Mouse (Mus musculus): ENCODE data around the gene Hnrnpr. TPM values are rescaled to one million over a fixed set of nuclear protein-coding genes. Genes with fewer than 3 reads are reported as not detected.

Hnrnpr gene
- polyA plus RNA-seq, 1 experiment from 2014 or later: 121 TPM

DNA sequence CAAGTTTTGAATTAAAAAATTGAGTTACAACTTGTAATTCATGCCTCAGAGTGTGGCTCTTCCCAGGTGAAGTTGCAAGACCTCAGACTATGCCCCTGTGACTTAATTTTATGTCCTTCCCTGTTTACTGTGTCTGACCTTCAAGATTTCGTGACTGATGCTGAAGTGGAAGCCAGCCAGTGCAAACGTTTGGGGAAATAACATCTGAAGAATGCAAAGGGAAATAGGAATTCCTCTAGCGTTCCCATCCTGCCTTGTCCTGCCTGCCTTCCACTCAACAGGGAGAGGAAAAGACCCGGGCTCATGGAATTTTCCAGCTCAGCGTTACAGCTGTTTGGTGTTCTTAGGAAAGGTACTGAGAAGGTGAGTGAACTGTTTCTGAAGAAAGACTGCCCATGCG is 46.3 kb downstream of the Hnrnpr start:
- H3K4me2 ChIP-seq (ENCODE audit: low read depth, low read length): no peak overlapping the region
- no peak overlapping the region for H3K9ac ChIP-seq (ENCODE audit: low read length)
- no peaks in the 10 kb centered on the region for H3K27me3 ChIP-seq (ENCODE audit: control insufficient read depth, insufficient read depth, low read length)
- H3K4me1 ChIP-seq (ENCODE audit: control insufficient read depth, insufficient read depth, low read length): no peaks in the 10 kb centered on the region
- no peak overlapping the region for H3K27ac ChIP-seq (ENCODE audit: low read length)
- no peak for ATAC-seq (ENCODE audit: insufficient read depth, low FRiP score)
- peaks cover 14% of the 10 kb centered on the region for H3K36me3 ChIP-seq (ENCODE audit: control insufficient read depth, insufficient read depth, low read length)
- H3K4me3 ChIP-seq (replicated peaks; ENCODE audit: low read length): no peak overlapping the region
- 66% methylated on average over 6 of the region's 6 CpGs for WGBS
- H3K9me3 ChIP-seq (replicated peaks; ENCODE audit: control insufficient read depth, low read length): no peaks in the 10 kb centered on the region

DNA sequence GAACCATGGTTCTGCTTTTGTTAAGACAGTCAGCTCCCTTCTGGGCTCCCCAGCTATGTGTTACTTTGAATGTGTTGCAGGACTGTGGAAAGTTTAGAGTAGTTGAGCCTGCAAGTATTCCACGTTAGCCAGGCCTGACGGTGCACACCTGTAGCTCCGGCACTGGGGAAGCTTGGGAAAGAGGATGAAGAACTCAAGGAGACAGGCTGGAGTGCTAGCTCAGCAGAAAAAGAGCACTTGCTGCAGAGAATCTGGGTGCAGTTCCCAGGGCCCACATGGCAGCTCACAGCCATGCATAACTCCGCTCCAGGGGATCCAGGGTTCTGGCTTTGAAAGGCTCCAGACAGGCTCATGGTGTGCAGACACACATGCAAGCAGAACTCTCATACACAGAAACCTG is 46.7 kb downstream of the Hnrnpr start:
- Histone ChIP-seq H3K4me2 (ENCODE audit: low read depth, low read length) (no peak overlapping the region), H3K4me3 (replicated peaks; ENCODE audit: low read length) (no peak overlapping the region), H3K9me3 (replicated peaks; ENCODE audit: control insufficient read depth, low read length) (no peaks in the 10 kb centered on the region), H3K9ac (ENCODE audit: low read length) (no peak overlapping the region), H3K36me3 (ENCODE audit: control insufficient read depth, insufficient read depth, low read length) (peaks cover 14% of the 10 kb centered on the region), H3K27ac (ENCODE audit: low read length) (no peak overlapping the region), H3K4me1 (ENCODE audit: control insufficient read depth, insufficient read depth, low read length) (no peaks in the 10 kb centered on the region), H3K27me3 (ENCODE audit: control insufficient read depth, insufficient read depth, low read length) (no peaks in the 10 kb centered on the region)
- ATAC-seq (ENCODE audit: insufficient read depth, low FRiP score): no peak
- 84% methylated on average over 4 of the region's 4 CpGs for WGBS

GRCm38 (mm10) chr4:136367856-136368255 is 57.1 kb downstream of the Hnrnpr start:
- Histone ChIP-seq H3K4me2 (ENCODE audit: low read depth, low read length) (no peak overlapping the region), H3K4me3 (replicated peaks; ENCODE audit: low read length) (no peak overlapping the region), H3K9ac (ENCODE audit: low read length) (no peak overlapping the region), H3K27ac (ENCODE audit: low read length) (no peak overlapping the region), H3K36me3 (ENCODE audit: control insufficient read depth, insufficient read depth, low read length) (no peaks in the 10 kb centered on the region), H3K9me3 (replicated peaks; ENCODE audit: control insufficient read depth, low read length) (no peaks in the 10 kb centered on the region), H3K4me1 (ENCODE audit: control insufficient read depth, insufficient read depth, low read length) (no peaks in the 10 kb centered on the region), H3K27me3 (ENCODE audit: control insufficient read depth, insufficient read depth, low read length) (no peaks in the 10 kb centered on the region)
- ATAC-seq (ENCODE audit: insufficient read depth, low FRiP score): no peak
- WGBS: 56% methylated on average over 4 of the region's 4 CpGs

DNA sequence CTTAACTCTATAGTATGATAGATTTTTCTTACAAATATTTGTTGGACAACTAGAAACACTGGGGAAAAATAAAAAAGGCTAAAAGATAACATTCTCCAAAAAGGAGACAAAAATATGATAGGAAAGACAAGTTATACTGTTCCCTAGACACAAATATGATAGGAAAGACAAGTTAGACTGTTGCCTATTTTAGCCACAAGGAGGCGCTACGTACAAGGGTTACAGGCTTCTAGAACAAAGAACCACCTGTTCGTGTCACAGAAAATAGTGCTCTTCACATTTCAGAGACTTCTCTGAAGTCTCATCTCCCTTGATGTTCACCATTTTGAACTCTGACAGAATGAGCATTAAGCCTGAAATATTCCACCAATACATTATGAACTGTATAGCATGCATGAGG is 59.0 kb downstream of the Hnrnpr start:
- ATAC-seq (ENCODE audit: insufficient read depth, low FRiP score): no peak
- Histone ChIP-seq H3K4me1 (ENCODE audit: control insufficient read depth, insufficient read depth, low read length) (no peaks in the 10 kb centered on the region), H3K4me2 (ENCODE audit: low read depth, low read length) (no peak overlapping the region), H3K9ac (ENCODE audit: low read length) (no peak overlapping the region), H3K27me3 (ENCODE audit: control insufficient read depth, insufficient read depth, low read length) (no peaks in the 10 kb centered on the region), H3K9me3 (replicated peaks; ENCODE audit: control insufficient read depth, low read length) (no peaks in the 10 kb centered on the region), H3K27ac (ENCODE audit: low read length) (no peak overlapping the region), H3K36me3 (ENCODE audit: control insufficient read depth, insufficient read depth, low read length) (no peaks in the 10 kb centered on the region), H3K4me3 (replicated peaks; ENCODE audit: low read length) (no peak overlapping the region)
- WGBS: 3% methylated on average over 3 of the region's 3 CpGs

GRCm38 (mm10) chr4:136373494-136374181 is 62.9 kb downstream of the Hnrnpr start:
- H3K4me2 ChIP-seq (ENCODE audit: low read depth, low read length): no peak overlapping the region
- no peak for ATAC-seq (ENCODE audit: insufficient read depth, low FRiP score)
- no peak overlapping the region for H3K27ac ChIP-seq (ENCODE audit: low read length)
- H3K4me1 ChIP-seq (ENCODE audit: control insufficient read depth, insufficient read depth, low read length): no peaks in the 10 kb centered on the region
- no peak overlapping the region for H3K4me3 ChIP-seq (replicated peaks; ENCODE audit: low read length)
- H3K36me3 ChIP-seq (ENCODE audit: control insufficient read depth, insufficient read depth, low read length): no peaks in the 10 kb centered on the region
- WGBS: 52% methylated on average over 14 of the region's 14 CpGs
- no peak overlapping the region for H3K9ac ChIP-seq (ENCODE audit: low read length)
- no peaks in the 10 kb centered on the region for H3K27me3 ChIP-seq (ENCODE audit: control insufficient read depth, insufficient read depth, low read length)
- no peaks in the 10 kb centered on the region for H3K9me3 ChIP-seq (replicated peaks; ENCODE audit: control insufficient read depth, low read length)

DNA sequence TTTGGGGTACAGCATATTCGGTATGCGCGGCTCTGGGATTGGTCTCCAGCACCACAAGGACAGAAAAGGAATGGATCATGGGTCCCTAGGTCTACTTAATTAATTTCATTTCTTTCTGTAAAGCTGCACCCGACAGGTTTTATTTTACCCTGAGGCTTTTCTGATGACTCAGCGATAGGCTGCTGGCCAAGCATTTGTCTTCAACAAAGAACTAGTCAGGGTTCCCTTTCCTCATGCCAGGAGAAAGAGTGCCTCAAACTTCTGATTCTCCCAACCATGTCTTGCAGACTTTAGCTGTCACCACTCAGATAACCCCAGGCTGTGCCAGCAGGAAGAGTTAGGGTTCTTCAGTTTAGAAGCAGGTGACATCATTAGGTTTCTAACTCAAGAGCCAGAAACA is 66.3 kb downstream of the Hnrnpr start:
- WGBS: 77% methylated on average over 5 of the region's 5 CpGs
- H3K36me3 ChIP-seq (ENCODE audit: control insufficient read depth, insufficient read depth, low read length): no peaks in the 10 kb centered on the region
- no peaks in the 10 kb centered on the region for H3K9me3 ChIP-seq (replicated peaks; ENCODE audit: control insufficient read depth, low read length)
- no peaks in the 10 kb centered on the region for H3K27me3 ChIP-seq (ENCODE audit: control insufficient read depth, insufficient read depth, low read length)
- no peak for ATAC-seq (ENCODE audit: insufficient read depth, low FRiP score)
- no peak overlapping the region for H3K4me2 ChIP-seq (ENCODE audit: low read depth, low read length)
- H3K4me3 ChIP-seq (replicated peaks; ENCODE audit: low read length): no peak overlapping the region
- no peaks in the 10 kb centered on the region for H3K4me1 ChIP-seq (ENCODE audit: control insufficient read depth, insufficient read depth, low read length)
- H3K27ac ChIP-seq (ENCODE audit: low read length): no peak overlapping the region
- no peak overlapping the region for H3K9ac ChIP-seq (ENCODE audit: low read length)

DNA sequence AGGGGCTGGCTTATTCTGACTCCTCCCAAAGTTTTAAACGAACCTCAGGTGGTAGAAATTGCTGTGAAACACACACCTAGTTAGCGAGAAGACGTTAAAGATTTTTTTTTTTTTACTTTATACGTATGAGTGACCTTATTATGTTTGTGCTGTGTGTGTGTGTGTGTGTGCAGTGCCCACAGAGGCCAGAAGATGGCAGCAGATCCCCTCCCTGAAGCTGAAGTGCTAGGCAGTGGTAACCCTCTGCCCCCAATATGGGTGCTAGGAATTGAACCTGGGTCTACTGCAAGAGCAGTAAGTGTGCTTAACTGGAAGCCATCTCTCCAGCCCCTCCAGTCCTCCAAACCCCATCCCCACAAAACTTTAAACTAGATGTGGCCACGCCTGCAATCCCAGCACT is 72.3 kb downstream of the Hnrnpr start:
- WGBS: 81% methylated on average over 5 of the region's 5 CpGs
- Histone ChIP-seq H3K27ac (ENCODE audit: low read length) (no peak overlapping the region), H3K4me3 (replicated peaks; ENCODE audit: low read length) (no peak overlapping the region), H3K9me3 (replicated peaks; ENCODE audit: control insufficient read depth, low read length) (no peaks in the 10 kb centered on the region), H3K27me3 (ENCODE audit: control insufficient read depth, insufficient read depth, low read length) (no peaks in the 10 kb centered on the region), H3K4me1 (ENCODE audit: control insufficient read depth, insufficient read depth, low read length) (no peaks in the 10 kb centered on the region), H3K36me3 (ENCODE audit: control insufficient read depth, insufficient read depth, low read length) (no peaks in the 10 kb centered on the region), H3K4me2 (ENCODE audit: low read depth, low read length) (no peak overlapping the region), H3K9ac (ENCODE audit: low read length) (no peak overlapping the region)
- ATAC-seq (ENCODE audit: insufficient read depth, low FRiP score): no peak

DNA sequence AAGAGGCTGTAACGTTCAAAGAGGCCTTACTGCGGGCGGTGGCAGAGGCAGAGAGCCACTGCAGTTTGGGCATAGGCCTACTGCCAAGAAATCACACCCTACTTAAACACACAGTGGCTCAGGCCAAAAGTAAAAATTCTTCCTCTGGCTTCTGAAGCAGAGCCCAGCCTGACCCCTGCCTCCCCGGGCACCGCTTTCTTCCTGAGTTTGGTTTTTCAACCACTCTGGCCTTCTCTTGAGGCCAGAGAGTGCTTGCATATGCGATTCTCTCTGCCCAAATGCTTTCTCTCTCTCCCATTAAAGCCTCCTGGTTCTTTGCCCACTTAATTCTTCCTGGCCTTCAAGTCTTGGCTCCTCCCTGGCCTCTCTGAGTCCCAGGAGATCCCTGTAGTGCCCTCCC is 73.1 kb downstream of the Hnrnpr start:
- Histone ChIP-seq H3K27ac (ENCODE audit: low read length) (no peak overlapping the region), H3K4me3 (replicated peaks; ENCODE audit: low read length) (no peak overlapping the region), H3K9ac (ENCODE audit: low read length) (no peak overlapping the region), H3K9me3 (replicated peaks; ENCODE audit: control insufficient read depth, low read length) (no peaks in the 10 kb centered on the region), H3K36me3 (ENCODE audit: control insufficient read depth, insufficient read depth, low read length) (no peaks in the 10 kb centered on the region), H3K27me3 (ENCODE audit: control insufficient read depth, insufficient read depth, low read length) (no peaks in the 10 kb centered on the region), H3K4me2 (ENCODE audit: low read depth, low read length) (no peak overlapping the region), H3K4me1 (ENCODE audit: control insufficient read depth, insufficient read depth, low read length) (no peaks in the 10 kb centered on the region)
- WGBS: 81% methylated on average over 6 of the region's 6 CpGs
- ATAC-seq (ENCODE audit: insufficient read depth, low FRiP score): no peak

- H3K36me3 ChIP-seq (ENCODE audit: control insufficient read depth, insufficient read depth, low read length): no peaks in the 10 kb centered on the region
- no peak for ATAC-seq (ENCODE audit: insufficient read depth, low FRiP score)
- no peak overlapping the region for H3K4me3 ChIP-seq (replicated peaks; ENCODE audit: low read length)
- WGBS: 52% methylated on average over 11 of the region's 11 CpGs
- no peaks in the 10 kb centered on the region for H3K9me3 ChIP-seq (replicated peaks; ENCODE audit: control insufficient read depth, low read length)
- H3K9ac ChIP-seq (ENCODE audit: low read length): no peak overlapping the region
- H3K4me2 ChIP-seq (ENCODE audit: low read depth, low read length): no peak overlapping the region
- H3K27me3 ChIP-seq (ENCODE audit: control insufficient read depth, insufficient read depth, low read length): no peaks in the 10 kb centered on the region
- no peaks in the 10 kb centered on the region for H3K4me1 ChIP-seq (ENCODE audit: control insufficient read depth, insufficient read depth, low read length)
- H3K27ac ChIP-seq (ENCODE audit: low read length): no peak overlapping the region
These were observed 76.5 kb downstream of the Hnrnpr start for GRCm38 (mm10) chr4:136387261-136387660.
